Mouse (Mus musculus): Measurements from ENCODE around the gene Hnrnpa3.
A peak's percentile ranks its signal among the peaks of the same experiment; 100 is the strongest.

Gene Hnrnpa3

DNA sequence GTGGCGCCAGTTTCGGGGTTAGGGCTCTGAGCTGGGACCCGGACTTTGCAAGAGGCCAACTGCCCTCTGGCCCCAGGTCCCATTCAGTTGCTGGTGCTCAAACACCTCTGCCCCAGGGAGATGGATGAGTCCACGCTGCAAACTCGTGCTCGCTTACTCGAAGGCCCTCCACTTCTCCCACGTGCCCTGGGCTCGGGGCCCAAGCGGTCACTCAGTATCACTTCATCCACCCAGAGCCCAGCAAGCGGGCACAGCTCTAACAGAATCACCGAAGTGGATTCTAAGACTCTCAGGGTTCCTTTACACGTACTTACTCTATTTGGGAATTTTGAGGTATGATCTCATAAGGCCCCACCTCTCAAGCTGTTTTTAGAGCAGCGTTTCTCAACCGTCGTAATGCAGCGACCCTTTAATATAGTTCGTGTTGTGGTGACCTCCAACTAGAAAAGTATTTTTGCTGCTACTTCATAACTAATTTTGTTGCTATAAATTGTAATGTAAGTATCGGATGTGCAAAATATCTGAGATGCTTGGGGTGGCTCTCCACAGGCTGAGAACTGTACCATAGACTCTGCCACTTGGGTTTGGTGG, 46.2 kb downstream of the Hnrnpa3 start:
- peak; percentile 80 for DNase-seq

GRCm38 (mm10) chr2:75706435-75706834, 47.4 kb downstream of the Hnrnpa3 start:
- no peak for DNase-seq

GRCm38 (mm10) chr2:75707420-75707819, 48.4 kb downstream of the Hnrnpa3 start:
- no peak for DNase-seq

DNA sequence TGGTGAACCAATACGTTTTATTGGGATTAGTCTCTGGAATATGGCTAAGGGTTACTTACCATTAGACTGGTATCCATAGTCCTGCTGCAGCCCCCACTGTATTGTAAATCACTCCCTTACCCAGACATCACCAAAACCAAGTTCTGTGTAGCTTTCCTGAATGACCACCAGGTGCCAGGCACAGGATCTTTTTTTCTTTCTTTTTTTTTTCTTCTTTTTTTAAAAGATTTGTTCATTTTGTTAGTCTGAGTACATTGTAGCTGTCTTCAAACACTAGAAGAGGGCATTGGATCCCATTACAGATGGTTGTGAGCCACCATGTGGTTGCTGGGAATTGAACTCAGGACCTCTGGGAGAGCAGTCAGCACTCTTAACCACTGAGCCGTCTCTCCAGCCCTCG, 54.0 kb downstream of the Hnrnpa3 start:
- DNase-seq = no peak

DNA sequence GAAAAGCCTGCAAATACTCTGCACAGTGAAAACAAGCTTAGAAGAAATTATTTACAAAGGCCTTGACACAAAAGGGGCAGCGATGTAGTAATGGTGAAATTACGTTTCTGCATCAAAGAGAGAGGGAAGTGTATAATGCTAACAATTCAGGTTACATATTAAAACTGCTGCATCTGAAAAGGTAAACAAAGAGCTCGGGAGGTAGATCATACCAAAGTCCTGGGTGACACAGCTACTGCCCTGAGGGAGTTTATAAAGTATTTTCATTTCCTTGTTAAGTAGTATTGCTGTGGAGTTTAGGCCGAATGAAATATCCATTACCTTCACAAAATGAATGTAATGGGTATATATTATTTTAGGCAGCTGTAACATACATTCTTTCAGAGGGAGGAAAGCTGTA, 55.7 kb downstream of the Hnrnpa3 start:
- DNase-seq = no peak

DNA sequence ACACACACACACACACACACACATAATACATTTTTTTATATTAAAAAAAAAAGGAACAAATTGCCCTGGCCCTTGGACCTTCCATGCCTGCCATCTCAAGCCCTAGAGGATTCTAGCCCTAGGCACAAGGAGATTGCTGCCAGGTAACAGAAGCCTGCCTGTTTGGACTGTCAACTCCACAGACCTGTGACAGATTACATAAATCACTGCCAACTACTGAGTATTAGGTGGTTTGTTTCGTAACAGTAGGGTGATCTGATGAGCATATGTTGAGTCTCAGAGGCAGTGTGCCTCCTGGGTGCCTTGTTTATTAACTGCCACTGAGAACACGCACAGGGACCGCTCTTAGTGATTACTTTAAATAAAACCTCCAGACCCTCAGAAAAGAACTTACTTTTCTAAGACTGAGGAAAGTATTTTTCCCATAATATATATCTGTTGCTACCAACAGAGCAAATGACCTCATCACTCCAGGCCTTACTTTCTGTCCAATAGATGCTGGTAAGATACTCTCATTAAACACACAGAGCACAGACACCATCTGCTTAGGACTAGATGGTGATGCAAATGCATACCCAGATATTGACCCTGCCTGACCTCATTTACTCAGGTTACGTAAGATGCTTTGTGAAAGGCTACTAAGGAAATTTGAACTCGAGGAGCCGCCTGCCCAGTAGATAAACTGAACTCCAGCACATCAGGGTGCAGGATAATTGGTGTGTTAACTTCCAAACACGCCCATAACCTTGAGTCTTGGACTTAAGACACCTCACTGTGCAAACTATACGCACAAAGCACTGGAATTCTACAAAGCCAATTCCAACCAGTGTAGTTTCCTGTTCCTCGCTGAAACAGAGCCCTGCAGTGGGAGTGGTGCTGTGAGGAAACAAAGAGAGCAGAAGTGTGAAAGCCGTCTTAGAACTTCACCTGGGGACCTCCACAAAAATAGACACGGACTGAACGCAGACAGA, 57.3 kb downstream of the Hnrnpa3 start:
- peak; percentile 61 for DNase-seq
